Mouse (Mus musculus) adipocyte (in vitro differentiated cells): ENCODE results near the gene Ugt1a7c.

Experiments used
- DNase-seq: peaks from one replicate; pipeline ENCODE4 v3.0.0-alpha.2; 2016; ENCODE audit warnings: low spot score

Gene Ugt1a7c

GRCm38 (mm10) chr1:88261706-88262105 lies 166.8 kb downstream of the Ugt1a7c start:
- no peak for DNase-seq

- DNase-seq: peak; percentile 83
Measured at GRCm38 (mm10) chr1:88262255-88262654, 167.4 kb downstream of the Ugt1a7c start.

- no peak for DNase-seq
Measured at GRCm38 (mm10) chr1:88262961-88263360, 168.1 kb downstream of the Ugt1a7c start.

- DNase-seq: no peak
Measured at GRCm38 (mm10) chr1:88263778-88264177, 168.9 kb downstream of the Ugt1a7c start.

- no peak for DNase-seq
Measured at GRCm38 (mm10) chr1:88264237-88264868, 169.5 kb downstream of the Ugt1a7c start.

GRCm38 (mm10) chr1:88264869-88265240 lies 170.0 kb downstream of the Ugt1a7c start:
- DNase-seq: no peak

GRCm38 (mm10) chr1:88266123-88266522 lies 171.3 kb downstream of the Ugt1a7c start:
- no peak for DNase-seq

GRCm38 (mm10) chr1:88267489-88267888 lies 172.6 kb downstream of the Ugt1a7c start:
- no peak for DNase-seq

GRCm38 (mm10) chr1:88268070-88268469 lies 173.2 kb downstream of the Ugt1a7c start:
- no peak for DNase-seq
